Mouse (Mus musculus): ENCODE results near the gene Otol1. TPM values are rescaled to one million over a fixed set of nuclear protein-coding genes. Genes with fewer than 3 reads are reported as not detected.

Otol1 gene
- polyA plus RNA-seq, 1 experiment from 2014 or later: 0.37 TPM

DNA sequence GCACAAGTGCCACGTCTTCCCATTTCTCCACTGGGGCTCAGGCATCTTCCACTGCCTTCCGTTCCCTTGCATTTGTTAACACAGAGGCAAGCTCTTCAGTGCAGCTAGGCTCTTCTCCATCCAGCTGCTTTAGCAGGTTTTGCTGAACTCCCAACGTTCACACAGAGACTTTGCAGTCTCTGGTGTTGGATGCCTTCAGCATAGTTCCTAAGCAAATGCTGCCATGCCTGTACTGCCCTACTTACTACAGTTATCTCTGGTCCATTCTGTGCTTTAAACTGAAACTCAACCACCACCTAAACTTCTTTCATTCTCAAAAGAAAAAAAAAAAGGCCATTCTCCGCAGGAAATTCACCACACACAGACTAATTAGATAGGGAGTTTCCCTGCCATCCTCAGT is 5.2 kb downstream of the Otol1 start:
- no peak overlapping the region for H3K4me2 ChIP-seq (replicated peaks; ENCODE audit: low read depth, low read length)
- no peaks in the 10 kb centered on the region for H3K4me1 ChIP-seq (replicated peaks; ENCODE audit: control insufficient read depth, insufficient read depth, low read length)
- 81% methylated on average over 4 of the region's 4 CpGs for WGBS
- H3K27ac ChIP-seq (ENCODE audit: low read depth, low read length): no peak overlapping the region
- H3K27me3 ChIP-seq (ENCODE audit: control insufficient read depth, insufficient read depth, low read length): no peaks in the 10 kb centered on the region
- DNase-seq (ENCODE audit: low spot score): no peak
- no peak overlapping the region for H3K4me3 ChIP-seq (ENCODE audit: low read depth, low read length)
- no peak overlapping the region for H3K9ac ChIP-seq (ENCODE audit: low read depth, low read length)
- H3K9me3 ChIP-seq (ENCODE audit: control insufficient read depth, low read length): no peaks in the 10 kb centered on the region
- no peak for ATAC-seq (ENCODE audit: low FRiP score)
- H3K36me3 ChIP-seq (ENCODE audit: control insufficient read depth, insufficient read depth, low read length): no peaks in the 10 kb centered on the region

- H3K9ac ChIP-seq (ENCODE audit: low read depth, low read length): no peak overlapping the region
- H3K4me3 ChIP-seq (ENCODE audit: low read depth, low read length): no peak overlapping the region
- no peak for ATAC-seq (ENCODE audit: low FRiP score)
- no peaks in the 10 kb centered on the region for H3K36me3 ChIP-seq (ENCODE audit: control insufficient read depth, insufficient read depth, low read length)
- H3K4me2 ChIP-seq (replicated peaks; ENCODE audit: low read depth, low read length): no peak overlapping the region
- H3K27me3 ChIP-seq (ENCODE audit: control insufficient read depth, insufficient read depth, low read length): no peaks in the 10 kb centered on the region
- H3K4me1 ChIP-seq (replicated peaks; ENCODE audit: control insufficient read depth, insufficient read depth, low read length): no peaks in the 10 kb centered on the region
- WGBS: 81% methylated on average over 6 of the region's 6 CpGs
- H3K9me3 ChIP-seq (ENCODE audit: control insufficient read depth, low read length): no peaks in the 10 kb centered on the region
- no peak overlapping the region for H3K27ac ChIP-seq (ENCODE audit: low read depth, low read length)
- no peak for DNase-seq (ENCODE audit: low spot score)
Measured at GRCm38 (mm10) chr3:70026605-70027004, 19.2 kb downstream of the Otol1 start.

- WGBS: 85% methylated on average over 3 of the region's 3 CpGs
- ATAC-seq (ENCODE audit: low FRiP score) (no peak), DNase-seq (ENCODE audit: low spot score) (no peak)
- Histone ChIP-seq H3K9ac (ENCODE audit: low read depth, low read length) (no peak overlapping the region), H3K4me2 (replicated peaks; ENCODE audit: low read depth, low read length) (no peak overlapping the region), H3K9me3 (ENCODE audit: control insufficient read depth, low read length) (no peaks in the 10 kb centered on the region), H3K4me1 (replicated peaks; ENCODE audit: control insufficient read depth, insufficient read depth, low read length) (no peaks in the 10 kb centered on the region), H3K36me3 (ENCODE audit: control insufficient read depth, insufficient read depth, low read length) (no peaks in the 10 kb centered on the region), H3K27me3 (ENCODE audit: control insufficient read depth, insufficient read depth, low read length) (no peaks in the 10 kb centered on the region), H3K4me3 (ENCODE audit: low read depth, low read length) (no peak overlapping the region), H3K27ac (ENCODE audit: low read depth, low read length) (no peak overlapping the region)
Measured at GRCm38 (mm10) chr3:70029260-70029659, 21.8 kb downstream of the Otol1 start.

DNA sequence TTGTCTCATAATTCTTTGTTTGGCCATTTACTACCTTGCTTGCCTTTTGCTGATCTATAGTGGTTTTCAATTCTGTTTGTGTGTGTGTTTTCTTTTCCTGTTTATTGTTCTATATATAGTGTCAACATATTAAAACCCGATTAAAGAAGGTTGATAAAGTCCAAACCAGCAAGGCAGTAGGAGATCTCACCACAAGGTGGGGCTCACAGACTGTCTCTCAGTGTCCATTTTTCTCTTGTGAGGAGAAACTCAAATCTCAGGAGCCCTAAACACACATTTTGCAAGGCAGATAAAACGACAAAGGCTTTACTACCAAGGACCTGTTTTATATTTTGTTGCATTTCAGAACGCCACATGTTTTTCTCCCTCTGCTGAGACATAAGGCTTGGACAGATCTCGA is 28.2 kb downstream of the Otol1 start:
- Histone ChIP-seq H3K4me1 (replicated peaks; ENCODE audit: control insufficient read depth, insufficient read depth, low read length) (no peaks in the 10 kb centered on the region), H3K9ac (ENCODE audit: low read depth, low read length) (no peak overlapping the region), H3K27ac (ENCODE audit: low read depth, low read length) (no peak overlapping the region), H3K36me3 (ENCODE audit: control insufficient read depth, insufficient read depth, low read length) (no peaks in the 10 kb centered on the region), H3K4me2 (replicated peaks; ENCODE audit: low read depth, low read length) (no peak overlapping the region), H3K4me3 (ENCODE audit: low read depth, low read length) (no peak overlapping the region), H3K9me3 (ENCODE audit: control insufficient read depth, low read length) (no peaks in the 10 kb centered on the region), H3K27me3 (ENCODE audit: control insufficient read depth, insufficient read depth, low read length) (no peaks in the 10 kb centered on the region)
- ATAC-seq (ENCODE audit: low FRiP score): no peak
- DNase-seq (ENCODE audit: low spot score): peak; percentile 36
- WGBS: 63% methylated on average over 4 of the region's 4 CpGs

Other genes starting within 250 kb of the Otol1 start
- 0.11 TPM in 1 of 2 replicates, not detected in the other for gene Sptssb, start 147.7 kb upstream of the Otol1 start, polyA plus RNA-seq (2014; fragmentation: Nextera tagmentation; extraction: Ambion mirVana)

Measured in hindbrain, embryonic 11.5 days (tissue).